Mouse (Mus musculus): ENCODE measurements around the gene E130208F15Rik. TPM values are rescaled to one million over a fixed set of nuclear protein-coding genes. Genes with fewer than 3 reads are reported as not detected.

The E130208F15Rik gene
- 0.12 and 0.16 TPM in 2 replicates for polyA plus RNA-seq (2012; rRNA removed)

GRCm38 (mm10) chr7:30321539-30322284, at the start of gene E130208F15Rik:
E130208F15Rik (plus strand) TSS chr7:30321740.

GRCm38 (mm10) chr7:30279951-30280669, 41.4 kb upstream of the E130208F15Rik start, which contains the start of the genes Thap8 and Wdr62:
Thap8 (plus strand) TSS chr7:30280094.
Wdr62 (minus strand) TSS chr7:30280419.

DNA sequence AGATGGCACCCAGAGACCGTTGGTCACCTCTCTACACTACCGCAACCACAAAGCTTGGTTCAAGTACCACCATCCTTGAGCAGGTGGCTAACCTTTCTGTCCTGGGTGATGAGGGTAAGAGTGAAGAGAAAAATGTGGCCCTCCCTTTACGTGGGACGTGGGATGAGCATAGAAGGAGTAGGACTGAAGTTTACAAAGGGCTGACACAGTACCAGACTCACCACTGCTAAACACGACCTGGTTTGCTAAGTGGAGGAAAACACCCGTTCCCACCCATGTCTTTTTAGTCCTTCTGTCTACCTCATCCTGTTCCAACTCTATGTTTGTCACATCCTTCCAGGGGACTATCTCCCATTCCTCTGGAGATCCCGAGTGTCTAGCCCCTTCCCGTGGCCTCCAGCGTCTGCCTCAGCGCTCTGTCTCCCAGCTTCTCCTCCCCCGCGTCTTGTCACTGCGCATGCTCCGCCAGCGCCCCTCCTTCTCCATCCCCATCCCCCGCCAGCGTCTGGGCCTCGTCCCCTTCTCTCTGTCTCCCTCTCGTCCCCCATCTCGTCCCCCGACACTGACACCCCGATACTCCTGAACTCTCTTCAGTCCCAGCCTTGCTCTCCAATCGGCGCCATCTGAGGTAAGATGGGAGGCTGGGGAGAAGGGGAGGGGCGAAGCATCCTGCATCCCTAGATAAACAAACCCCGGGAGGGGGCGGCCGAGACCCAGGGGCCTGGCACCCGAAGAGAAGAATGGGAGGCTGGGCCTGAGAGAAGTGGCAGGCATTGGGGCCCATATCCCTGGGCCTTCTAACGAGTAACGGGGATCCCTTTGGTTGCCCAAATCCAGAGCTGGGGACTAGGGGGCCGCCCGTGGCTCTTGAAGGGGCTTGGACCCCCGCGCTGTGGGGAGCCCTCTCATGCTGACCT, 30.1 kb upstream of the E130208F15Rik start, which contains the start of gene Clip3:
TSS of gene Clip3 (plus strand) at position 514 of the 917 bp plus-strand sequence.

GRCm38 (mm10) chr7:30308076-30309005, 13.2 kb upstream of the E130208F15Rik start, which contains the start of gene Alkbh6:
Alkbh6 (plus strand) TSS chr7:30308717.

DNA sequence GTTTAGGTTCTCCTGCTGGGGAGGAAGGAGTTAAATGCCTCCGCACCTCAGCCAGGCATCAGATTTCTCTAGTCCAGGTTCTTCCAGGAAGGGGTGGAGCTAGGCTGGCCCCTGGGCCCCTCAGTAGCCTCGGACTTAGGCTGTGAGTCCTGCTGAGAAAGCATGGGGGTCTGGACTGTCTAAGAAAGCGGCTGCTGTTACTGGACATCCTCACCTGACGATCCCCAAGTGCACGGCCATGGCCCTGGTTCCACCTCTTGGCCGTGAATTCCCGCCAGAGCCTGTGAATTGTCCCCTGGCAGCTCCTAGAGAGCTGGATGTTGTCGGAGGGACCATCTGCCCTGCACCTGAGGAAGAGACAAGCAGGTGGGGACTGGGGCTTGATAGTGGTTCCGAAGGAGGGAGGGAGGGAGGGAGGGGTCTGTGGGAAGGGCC, 6.8 kb upstream of the E130208F15Rik start, which contains the start of gene Syne4:
TSS of gene Syne4 (plus strand) at position 87 of the 435 bp plus-strand sequence.

DNA sequence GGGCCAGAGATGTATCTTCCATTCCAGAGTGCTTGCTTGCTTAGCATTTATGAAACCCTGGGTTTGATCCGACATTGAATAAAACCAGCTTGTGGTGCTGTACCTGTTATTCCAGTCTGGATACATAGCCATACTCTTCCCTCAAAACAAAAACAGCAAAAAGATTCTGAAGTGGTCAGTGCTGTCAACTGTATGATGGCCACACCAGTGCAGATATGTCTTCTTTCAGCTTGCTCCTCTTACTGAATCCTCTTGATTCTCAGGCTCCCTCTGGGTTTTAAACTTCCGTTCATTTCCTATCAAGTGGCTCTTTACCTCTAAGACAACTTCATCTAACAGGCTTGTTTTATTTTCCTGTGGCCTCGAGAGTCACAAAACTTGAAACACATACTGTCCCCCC, 2.3 kb downstream of the E130208F15Rik start, which contains the start of gene Sdhaf1:
TSS of gene Sdhaf1 (minus strand) at position 101 of the 400 bp plus-strand sequence.

DNA sequence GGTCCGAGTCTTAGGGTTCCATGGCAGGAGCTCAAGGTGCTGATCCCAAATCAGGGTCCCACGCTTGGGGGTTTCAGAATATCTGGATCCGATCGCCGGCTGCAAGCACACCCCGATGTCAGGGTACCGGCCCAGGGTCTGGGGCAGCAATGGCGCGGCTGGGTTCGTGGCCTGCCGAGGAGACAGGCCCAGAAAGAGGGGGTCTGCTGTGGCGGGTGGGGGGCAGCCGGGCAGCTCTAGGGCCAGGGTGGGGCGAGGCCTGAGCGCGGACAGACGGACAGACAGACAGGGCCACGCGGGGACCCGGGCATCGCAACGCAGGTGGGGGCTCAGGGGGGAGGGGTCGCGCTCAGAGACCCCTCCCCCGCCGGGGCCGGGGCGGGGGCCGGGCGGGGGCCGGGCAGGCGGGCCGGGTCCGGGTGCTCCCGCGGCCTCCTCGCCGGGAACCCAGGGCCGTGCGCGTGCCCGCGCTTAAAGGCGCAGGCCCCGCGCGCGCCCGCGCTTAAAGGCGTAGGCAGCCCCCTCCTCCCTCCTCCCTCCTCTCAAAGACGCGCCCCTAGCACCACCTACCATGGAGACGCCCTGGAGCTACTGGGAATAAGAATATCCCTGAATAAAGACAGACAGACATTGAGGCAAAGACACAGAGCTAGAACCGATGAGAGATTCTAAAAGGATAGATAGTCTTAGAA, 41.3 kb downstream of the E130208F15Rik start, which contains the start of gene Lrfn3:
TSS of gene Lrfn3 (minus strand) at position 121 of the 692 bp plus-strand sequence.

Other genes starting within 250 kb of the E130208F15Rik start
- gene Zfp82, start 248.8 kb upstream of the E130208F15Rik start, polyA plus RNA-seq (2012; rRNA removed) = 0.60 and 0.68 TPM in 2 replicates
- 0.02 TPM in 2 replicates for gene Gm26920, start 231.3 kb upstream of the E130208F15Rik start, polyA plus RNA-seq (2012; rRNA removed)
- gene Zfp566, start 231.2 kb upstream of the E130208F15Rik start, polyA plus RNA-seq (2012; rRNA removed) = 1.1 and 1.2 TPM in 2 replicates
- gene Zfp260, start 227.0 kb upstream of the E130208F15Rik start, polyA plus RNA-seq (2012; rRNA removed) = 5.0 and 5.6 TPM in 2 replicates
- 0.57 and 0.73 TPM in 2 replicates for gene Zfp382, start 199.8 kb upstream of the E130208F15Rik start, polyA plus RNA-seq (2012; rRNA removed)
- gene Zfp146, start 152.0 kb upstream of the E130208F15Rik start, polyA plus RNA-seq (2012; rRNA removed) = 22.7 and 23.5 TPM in 2 replicates
- 2.8 and 3.4 TPM in 2 replicates for gene Cox7a1, start 137.6 kb upstream of the E130208F15Rik start, polyA plus RNA-seq (2012; rRNA removed)
- gene Capns1, start 122.9 kb upstream of the E130208F15Rik start, polyA plus RNA-seq (2012; rRNA removed) = 109 and 119 TPM in 2 replicates
- gene Polr2i, start 89.8 kb upstream of the E130208F15Rik start, polyA plus RNA-seq (2012; rRNA removed) = 64.7 and 70.6 TPM in 2 replicates
- gene Tbcb, start 89.5 kb upstream of the E130208F15Rik start, polyA plus RNA-seq (2012; rRNA removed) = 24.6 and 27.0 TPM in 2 replicates
- 0.07 TPM in 1 of 2 replicates, not detected in the other for gene Ovol3, start 86.0 kb upstream of the E130208F15Rik start, polyA plus RNA-seq (2012; rRNA removed)
- gene Thap8, start 41.6 kb upstream of the E130208F15Rik start, polyA plus RNA-seq (2012; rRNA removed) = not detected in 2 replicates
- gene Wdr62, start 41.3 kb upstream of the E130208F15Rik start, polyA plus RNA-seq (2012; rRNA removed) = 12.3 and 12.9 TPM in 2 replicates
- gene Clip3, start 30.0 kb upstream of the E130208F15Rik start, polyA plus RNA-seq (2012; rRNA removed) = 0.85 and 0.99 TPM in 2 replicates
- 13.6 and 13.9 TPM in 2 replicates for gene Alkbh6, start 13.0 kb upstream of the E130208F15Rik start, polyA plus RNA-seq (2012; rRNA removed)
- 9.4 and 10.6 TPM in 2 replicates for gene Syne4, start 6.9 kb upstream of the E130208F15Rik start, polyA plus RNA-seq (2012; rRNA removed)
- gene Sdhaf1, start 2.2 kb downstream of the E130208F15Rik start, polyA plus RNA-seq (2012; rRNA removed) = 4.5 and 5.2 TPM in 2 replicates
- gene Lrfn3, start 41.0 kb downstream of the E130208F15Rik start, polyA plus RNA-seq (2012; rRNA removed) = 1.1 and 1.2 TPM in 2 replicates
- gene Tyrobp, start 92.0 kb downstream of the E130208F15Rik start, polyA plus RNA-seq (2012; rRNA removed) = 65.2 and 83.0 TPM in 2 replicates
- 2.0 and 2.7 TPM in 2 replicates for gene Hcst, start 98.1 kb downstream of the E130208F15Rik start, polyA plus RNA-seq (2012; rRNA removed)
- 0.76 and 1.2 TPM in 2 replicates for gene Nfkbid, start 100.0 kb downstream of the E130208F15Rik start, polyA plus RNA-seq (2012; rRNA removed)
- gene Aplp1, start 123.8 kb downstream of the E130208F15Rik start, polyA plus RNA-seq (2012; rRNA removed) = 2.6 and 3.0 TPM in 2 replicates
- 0.06 and 0.09 TPM in 2 replicates for gene Kirrel2, start 135.9 kb downstream of the E130208F15Rik start, polyA plus RNA-seq (2012; rRNA removed)
- gene Nphs1, start 136.6 kb downstream of the E130208F15Rik start, polyA plus RNA-seq (2012; rRNA removed) = 0.06 and 0.07 TPM in 2 replicates
- gene Prodh2, start 171.9 kb downstream of the E130208F15Rik start, polyA plus RNA-seq (2012; rRNA removed) = 40.2 and 47.9 TPM in 2 replicates
- 5.9 and 7.3 TPM in 2 replicates for gene Arhgap33, start 213.3 kb downstream of the E130208F15Rik start, polyA plus RNA-seq (2012; rRNA removed)
- 3.4 and 3.7 TPM in 2 replicates for gene Hspb6, start 230.4 kb downstream of the E130208F15Rik start, polyA plus RNA-seq (2012; rRNA removed)
- 5.0 and 6.7 TPM in 2 replicates for gene Proser3, start 230.6 kb downstream of the E130208F15Rik start, polyA plus RNA-seq (2012; rRNA removed)
- 14.5 and 16.8 TPM in 2 replicates for gene Lin37, start 238.1 kb downstream of the E130208F15Rik start, polyA plus RNA-seq (2012; rRNA removed)
- gene U2af1l4, start 241.6 kb downstream of the E130208F15Rik start, polyA plus RNA-seq (2012; rRNA removed) = 30.3 and 31.5 TPM in 2 replicates
- 1.0 and 1.8 TPM in 2 replicates for gene Gm49396, start 241.6 kb downstream of the E130208F15Rik start, polyA plus RNA-seq (2012; rRNA removed)
- gene Psenen, start 241.9 kb downstream of the E130208F15Rik start, polyA plus RNA-seq (2012; rRNA removed) = 52.6 and 62.2 TPM in 2 replicates
- 1.6 and 1.8 TPM in 2 replicates for gene Igflr1, start 243.7 kb downstream of the E130208F15Rik start, polyA plus RNA-seq (2012; rRNA removed)